Mouse (Mus musculus) frontal cortex, adult (tissue): ENCODE data around the gene Esr2.
"Not testable (repeated sequence)": the region's sequence is repeated elsewhere in the genome, so short reads cannot be mapped to it uniquely, and the experiment has no call there.

Experiments used
- ATAC-seq: cut with Nextera tagmentation; 2 replicates; pipeline ENCODE4 v1.9.2; 2017; ENCODE audit warnings: mild to moderate bottlenecking, moderate library complexity, mixed read lengths; ENCODE audit not compliant: low TSS enrichment

Esr2 gene

DNA sequence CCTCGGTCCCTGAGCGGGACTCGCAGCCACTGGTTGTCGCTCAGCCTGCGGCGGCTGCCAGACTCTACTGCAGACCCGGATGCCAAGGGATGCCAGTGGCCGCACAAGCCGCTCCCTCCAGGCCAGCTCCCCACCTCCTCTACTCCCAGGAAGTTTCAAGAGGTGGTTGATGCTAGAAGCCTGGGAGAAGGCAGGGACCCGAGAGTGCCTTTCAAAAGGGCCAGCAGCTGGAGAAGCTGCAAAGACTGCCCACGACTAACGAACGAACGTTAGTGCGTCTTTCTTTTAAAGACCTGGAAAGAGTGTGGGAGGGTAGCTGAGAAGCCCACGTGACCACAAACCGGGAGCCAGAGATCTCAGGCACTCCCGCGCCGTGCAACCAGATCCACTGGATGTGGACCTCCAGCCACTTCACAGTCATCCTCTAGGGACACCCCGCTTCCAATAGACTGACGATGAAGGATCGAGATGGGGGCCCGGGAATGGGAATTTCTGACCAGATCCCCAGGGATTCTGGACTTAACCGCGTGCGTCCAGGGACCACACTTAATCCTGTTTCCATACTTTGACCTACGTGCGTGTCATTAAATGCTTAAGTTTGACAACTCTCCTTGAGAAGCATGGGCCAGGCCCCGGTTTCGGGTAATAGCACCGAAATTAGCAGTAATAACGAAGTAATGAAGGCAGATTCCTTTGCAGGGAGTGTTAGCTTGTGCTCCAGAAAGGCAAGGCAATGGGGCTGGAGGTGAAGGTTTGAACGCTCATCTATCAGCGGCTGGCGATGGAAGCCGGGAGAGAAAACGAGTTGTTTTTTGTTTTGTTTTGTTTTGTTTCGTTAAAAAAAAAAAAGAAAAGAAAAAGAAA, at the start of gene Esr2:
Esr2 (minus strand) TSS at position 260 of the 864 bp plus-strand sequence.
- peak; percentile 67 for ATAC-seq

DNA sequence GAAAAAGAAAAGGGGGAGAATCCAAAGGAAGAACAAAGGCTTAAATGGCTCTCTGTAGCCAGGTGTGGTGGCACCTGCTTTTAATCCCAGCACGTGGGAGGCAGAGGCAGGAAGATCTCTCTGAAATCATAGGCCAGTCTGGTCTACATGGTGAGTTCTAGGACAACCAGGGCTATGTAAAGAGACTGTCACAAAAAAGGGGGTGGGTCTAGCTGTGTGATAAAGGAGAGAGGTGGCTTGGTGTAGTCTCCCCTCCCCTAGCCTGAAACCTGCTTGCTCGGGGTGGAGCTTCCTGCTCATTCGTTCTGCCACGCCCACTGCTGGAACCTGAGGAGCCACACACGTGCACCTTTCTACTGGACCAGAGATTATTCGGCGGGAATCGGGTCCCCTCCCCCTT, 45.0 kb upstream of the Esr2 start:
- not testable (repeated sequence) for ATAC-seq

DNA sequence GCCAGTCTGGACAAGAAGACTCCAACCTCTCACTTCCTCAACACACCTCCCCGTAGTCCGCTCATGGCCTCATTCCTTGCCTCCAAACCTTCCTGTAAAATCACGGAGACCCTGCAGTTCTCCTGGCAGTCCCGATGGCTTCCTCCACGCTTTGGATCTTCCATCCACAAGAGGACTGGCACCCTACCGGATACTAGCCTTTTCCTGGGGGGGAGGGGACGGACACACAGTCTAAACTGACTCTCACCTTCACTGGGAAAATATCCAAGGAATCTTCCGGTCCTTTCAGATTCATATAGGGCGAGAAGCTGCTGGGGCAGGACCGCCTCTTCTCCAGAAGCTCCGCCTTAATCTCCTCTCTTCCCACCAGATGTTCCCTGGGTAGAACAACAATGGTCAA, 39.7 kb upstream of the Esr2 start:
- ATAC-seq: no peak

DNA sequence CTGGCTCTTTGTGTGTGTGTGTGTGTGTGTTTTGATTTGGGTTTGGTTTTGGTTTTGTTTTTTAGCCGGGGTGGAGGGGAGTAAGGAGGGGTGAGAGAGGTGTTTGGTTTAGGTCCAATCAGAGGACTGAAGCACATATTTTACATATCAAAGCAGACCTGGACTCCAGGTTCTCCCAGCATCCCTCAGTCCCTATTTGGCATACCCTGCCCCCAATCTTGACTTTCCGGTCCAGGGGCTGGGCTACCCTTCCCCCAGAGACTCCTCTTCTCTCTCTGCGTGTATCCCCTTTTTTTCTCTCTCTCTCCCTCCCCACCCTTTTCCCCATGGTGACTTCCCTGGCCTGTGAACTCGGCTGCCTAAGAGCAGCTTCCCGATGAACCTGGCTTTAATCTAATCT, 38.1 kb upstream of the Esr2 start:
- no peak for ATAC-seq

DNA sequence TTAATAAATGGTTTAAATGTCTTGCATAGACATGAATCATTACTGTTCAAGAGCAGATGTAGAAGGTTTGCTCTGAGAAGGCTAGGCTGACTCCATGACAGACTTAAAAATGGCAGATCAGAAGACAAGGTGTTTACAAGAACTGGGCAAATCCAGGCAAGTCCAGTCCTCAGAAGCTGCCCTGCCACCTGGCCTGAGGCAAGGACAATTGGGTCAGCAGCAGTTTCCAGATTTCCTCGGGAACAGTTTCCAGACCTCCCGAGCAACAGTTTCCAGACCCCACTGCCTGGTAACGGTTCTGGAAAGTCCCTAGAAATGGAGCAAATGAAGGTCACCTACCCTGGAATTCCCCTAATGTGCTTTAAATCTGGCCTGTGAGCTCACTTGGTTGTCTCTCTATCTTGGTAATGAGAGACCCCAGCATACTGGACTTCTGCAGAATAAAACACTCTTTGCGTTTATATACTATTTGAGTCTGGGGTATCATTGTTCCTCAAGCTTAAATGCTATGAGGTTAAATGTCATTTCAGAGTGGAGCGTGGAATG, 32.4 kb upstream of the Esr2 start:
- no peak for ATAC-seq

DNA sequence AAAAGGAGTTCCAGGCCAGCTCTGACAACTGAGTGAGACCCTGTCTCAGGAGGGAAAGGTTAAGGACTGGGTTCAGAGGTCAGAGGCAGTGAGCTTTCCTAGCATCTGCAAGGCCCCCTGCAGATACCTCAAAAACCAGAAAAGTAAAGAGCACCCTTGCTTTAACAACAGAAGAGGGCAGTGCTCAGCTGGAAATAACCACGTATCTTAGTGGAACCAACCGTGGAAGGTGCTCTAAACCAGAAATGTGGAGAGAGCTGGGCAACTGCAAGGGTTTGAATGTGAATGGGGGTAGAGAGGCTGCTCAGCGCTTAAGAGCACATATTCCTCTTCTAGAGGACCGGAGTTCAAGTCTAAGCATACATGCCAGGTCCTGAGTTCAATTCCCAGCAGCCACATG, 23.3 kb upstream of the Esr2 start:
- ATAC-seq: no peak

DNA sequence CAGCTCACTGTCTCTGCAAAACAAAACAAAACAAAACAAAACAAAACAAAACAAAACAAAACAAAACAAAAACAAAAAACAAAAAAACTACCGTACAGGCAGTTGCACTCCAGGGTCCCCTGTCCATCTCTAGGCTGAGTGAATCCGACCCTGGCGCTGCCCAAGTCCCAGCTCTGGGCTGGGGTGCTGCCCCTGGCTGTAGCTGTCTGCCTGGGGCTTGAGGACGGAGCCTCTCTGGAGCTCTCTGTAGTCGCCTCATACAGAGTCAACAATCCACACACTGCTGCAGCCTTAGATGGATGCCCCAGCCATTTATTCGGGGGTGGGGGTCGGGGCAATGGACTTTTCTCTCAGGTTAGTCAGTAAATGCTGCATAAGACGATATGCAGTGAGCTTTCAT, 20.0 kb upstream of the Esr2 start:
- ATAC-seq: no peak

DNA sequence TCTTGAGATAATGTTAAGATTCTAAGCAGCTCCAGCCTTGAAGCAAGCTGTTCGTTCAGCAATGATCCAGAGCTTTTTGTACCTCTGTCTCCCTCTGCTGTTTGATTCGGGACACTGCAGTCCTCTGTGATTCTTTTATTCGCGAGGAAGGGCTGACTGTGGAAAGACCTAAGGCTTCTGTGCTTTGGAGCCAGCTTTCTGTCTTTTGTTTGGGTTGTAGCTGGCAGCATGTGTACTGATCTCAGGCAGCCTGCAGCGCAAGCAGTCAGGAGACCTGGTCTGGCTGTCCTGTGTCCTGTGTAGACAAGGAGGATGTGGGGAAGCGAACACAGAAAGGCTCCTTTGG, 19.6 kb upstream of the Esr2 start:
- peak; percentile 92 for ATAC-seq

DNA sequence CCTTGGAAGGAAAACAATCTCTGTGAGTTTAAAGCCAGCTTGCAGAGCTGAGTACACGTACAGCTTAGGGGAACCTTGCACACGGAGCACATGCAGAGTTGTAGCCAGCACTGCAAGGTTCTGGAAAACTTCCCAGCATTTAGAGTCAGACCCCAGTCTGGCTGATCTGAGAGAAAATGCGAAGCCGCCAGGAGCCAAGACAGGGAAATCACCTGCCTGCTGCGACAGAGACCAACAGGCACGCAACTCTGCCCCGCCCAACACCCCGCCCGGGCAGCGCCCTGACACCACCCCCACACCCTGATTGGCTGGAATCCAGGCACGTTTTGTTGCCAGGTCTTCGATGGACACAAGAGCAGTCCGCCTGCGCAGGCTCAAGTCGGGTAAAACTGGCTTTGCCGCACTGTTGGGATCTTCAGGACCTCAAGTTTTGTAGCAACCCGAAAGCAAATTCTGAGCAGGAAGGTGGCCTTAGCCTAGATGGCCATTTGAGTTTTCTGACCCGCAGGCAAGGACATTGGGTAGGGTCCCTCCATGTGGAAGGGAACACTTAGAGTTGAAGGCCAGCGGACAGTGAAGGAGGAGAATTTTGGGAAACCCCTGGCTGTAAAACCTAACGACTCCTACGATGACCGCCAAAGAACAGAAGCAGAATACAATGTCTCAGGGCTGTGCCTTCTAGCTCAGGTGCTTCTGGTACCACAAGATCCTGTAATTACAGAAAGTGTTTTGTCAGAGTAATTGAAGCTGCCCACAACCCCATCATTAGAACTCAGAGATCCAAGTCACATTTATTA, 19.1 kb upstream of the Esr2 start:
- ATAC-seq: peak; percentile 56

DNA sequence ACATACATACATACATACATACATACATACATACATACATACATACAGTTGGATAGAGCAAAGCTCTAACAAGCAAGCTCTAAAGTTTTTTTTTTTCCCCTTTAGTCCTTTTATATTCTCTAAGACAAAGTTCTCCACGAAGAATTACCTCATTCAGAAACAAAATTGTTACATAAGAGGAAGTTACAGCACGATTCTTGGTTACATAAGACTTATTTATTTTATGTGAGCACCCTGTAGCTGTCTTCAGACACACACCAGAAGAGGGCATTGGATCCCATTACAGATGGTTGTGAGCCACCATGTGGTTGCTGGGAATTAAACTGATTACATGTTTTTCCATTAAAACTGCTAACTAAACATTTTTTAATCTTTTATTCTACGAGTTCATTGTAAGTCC, 17.5 kb upstream of the Esr2 start:
- ATAC-seq: no peak

DNA sequence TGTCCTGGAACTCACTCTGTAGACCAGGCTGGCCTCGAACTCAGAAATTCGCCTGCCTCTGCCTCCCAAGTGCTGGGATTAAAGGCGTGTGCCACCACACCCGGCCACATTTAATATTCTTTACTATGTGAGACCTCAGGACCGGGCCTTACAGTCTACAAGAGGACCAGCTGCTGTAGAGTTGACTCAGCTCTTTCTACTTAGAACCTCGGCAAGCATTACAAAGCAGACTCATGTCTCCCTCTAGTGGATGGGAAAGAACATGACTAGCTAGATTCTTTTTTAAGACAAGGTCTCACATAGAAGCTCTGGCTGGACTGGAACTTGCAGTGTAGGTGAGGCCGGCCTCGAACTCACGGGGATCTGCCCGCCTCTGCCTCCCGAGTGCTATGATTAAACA, 13.9 kb upstream of the Esr2 start:
- ATAC-seq: peak; percentile 81

DNA sequence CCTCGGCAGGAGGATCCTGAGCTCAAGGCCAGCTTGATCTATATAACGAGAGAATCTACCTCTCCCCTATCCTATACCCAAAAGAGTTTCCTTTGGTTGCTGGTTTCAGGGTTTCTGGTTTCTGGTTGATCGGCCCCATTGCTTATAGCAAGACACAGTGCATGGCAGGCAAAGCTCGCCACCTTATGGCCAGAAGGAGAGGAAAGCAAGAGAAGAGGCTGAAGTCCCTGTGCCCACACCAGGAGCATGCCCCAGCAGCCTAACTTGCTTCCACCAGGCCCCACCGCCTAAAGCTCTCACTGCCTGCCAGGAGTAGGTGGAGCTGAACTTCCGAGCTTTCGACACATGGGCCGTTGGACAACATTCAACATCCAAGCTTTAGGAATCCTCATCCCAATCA, 10.8 kb upstream of the Esr2 start:
- peak; percentile 92 for ATAC-seq

DNA sequence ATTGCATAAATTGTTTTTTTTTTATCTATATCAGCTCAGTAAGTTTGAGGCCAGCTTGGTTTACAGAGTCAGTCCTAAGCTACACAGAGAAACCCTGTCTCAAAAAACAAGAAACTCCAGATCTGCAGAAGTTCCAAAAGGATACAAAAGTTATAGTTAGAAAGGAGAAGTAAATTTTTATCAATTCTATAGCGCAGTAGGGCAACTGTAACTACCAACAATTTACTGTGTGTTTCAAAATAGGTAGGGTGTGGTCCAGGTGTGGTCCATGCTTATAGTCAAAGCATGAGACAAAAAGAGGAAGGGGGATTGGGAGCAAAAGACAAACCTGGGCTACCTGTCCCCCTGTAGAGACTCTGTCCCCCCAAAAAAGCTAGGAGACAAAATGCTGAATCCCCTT, 9.4 kb upstream of the Esr2 start:
- no peak for ATAC-seq

DNA sequence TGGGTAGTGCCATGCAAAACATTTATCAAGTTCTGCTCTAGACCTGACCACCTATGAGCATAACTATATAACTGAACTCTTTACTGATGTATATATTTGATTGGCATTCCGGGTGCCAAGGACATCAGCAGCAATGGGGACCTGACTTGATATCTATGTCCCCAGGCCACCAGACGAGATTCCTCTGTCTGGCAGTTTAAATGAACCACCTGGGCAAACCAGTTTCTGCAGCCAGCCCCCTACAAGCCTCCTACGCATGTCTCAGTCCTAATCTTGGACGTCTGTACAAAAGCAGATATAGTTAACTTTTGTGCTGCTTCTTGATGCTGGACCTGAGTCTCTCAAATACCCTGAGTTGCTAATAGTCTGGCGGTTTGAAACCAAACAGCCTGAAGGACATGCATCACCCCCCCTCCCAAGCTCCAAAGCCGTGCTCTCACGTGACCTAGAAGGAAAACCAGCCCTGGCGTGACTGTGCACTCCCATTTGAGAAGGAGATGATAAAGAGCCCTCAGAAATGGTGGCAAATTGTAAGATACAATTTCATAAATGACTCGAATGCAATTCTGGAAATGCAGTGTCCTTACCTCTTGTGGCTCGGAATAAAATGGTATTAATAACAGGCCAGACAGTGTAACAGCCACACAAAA, 8.2 kb upstream of the Esr2 start:
- ATAC-seq: no peak

DNA sequence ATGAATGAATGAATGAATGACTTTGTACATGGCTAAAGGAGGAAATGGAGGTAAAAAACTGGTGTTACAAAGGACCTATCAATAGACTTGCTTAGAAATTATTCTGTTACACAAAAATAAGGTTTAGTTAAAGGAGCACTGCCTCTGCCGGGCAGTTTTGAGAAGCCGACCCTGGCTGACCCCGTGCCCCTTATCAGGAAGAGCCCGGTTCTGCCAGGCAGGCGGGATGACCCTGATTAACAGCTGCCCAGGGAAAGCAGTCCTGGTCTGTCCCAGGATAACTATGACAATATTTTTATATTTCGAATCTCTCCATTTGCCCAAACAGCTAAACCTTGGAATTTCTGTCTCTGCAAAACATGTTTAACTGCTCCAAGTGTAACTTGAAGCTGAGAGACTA, 7.2 kb upstream of the Esr2 start:
- no peak for ATAC-seq

DNA sequence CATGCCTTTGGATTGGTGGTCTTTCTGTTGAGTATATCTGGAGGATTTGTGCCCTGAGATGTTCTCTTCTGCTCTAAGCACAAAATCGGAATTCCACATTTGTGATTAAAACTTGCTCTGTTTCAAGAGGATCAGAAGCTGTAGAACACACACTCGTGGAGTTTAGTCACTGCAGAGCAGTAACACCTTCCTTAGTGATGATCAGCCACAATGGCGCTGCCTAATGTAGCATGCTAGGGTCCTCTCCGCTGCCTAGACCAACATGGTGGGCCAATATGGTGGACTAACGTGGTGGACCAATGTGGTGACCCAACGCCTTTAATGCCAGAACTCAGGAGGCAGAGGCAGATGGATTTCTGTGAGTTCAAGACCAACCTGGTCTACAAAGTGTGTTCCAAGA, 5.8 kb upstream of the Esr2 start:
- ATAC-seq: no peak

DNA sequence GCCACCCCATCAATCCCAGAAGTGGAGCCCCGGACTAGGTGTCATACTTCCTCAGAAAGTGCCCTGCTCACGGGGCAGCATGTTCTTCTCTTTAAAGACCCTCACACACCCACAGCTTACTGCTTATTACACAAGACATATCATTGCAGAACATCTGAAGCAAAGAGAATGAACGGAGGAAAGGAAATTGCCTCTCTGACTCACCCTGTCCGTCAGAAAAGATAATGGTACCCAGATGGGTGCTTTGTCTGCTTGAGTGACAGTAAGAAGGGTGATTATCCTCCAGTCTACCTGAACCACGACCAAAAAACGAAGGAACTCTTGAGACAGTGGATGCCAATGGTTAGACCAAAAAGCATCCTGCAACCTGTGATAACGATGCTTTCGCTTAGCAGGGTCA, 4.4 kb upstream of the Esr2 start:
- ATAC-seq: no peak

DNA sequence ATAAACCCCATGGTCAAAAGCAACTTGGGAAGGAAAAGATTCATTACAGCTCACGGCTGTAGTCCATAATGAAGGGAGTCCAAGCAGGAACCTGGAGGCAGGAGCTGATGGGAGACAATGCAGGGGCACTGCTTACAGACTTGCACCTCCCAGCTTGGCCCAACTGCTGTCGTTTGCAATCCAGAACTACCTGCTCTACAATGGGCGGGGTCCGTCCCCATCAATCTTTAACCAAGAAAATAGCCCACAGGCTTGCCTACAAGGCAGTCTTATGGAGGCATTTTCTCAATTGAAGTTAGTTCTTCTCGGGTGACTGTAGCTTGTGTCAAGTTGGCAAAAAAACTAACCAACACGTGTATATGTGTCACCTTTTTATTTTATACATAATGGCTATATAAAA, 3.4 kb upstream of the Esr2 start:
- ATAC-seq: no peak

DNA sequence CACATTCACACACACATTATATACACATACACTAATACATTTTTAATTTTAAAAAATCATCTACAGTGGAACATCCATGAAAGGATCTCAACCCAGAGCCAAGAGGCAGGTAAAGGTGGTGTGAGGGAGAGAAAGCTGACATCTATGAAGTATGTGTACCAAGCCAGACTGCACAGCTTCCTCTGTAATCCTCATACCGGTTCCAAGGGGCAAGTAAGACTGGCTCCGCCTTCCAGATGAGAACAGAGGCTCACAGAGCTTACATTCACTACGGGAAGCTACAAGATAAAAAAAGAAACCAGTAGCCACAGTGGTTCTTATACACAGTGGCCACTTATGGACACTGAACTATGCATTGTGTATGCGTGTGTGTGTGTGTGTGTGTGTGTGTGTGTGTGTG, 2.5 kb upstream of the Esr2 start:
- ATAC-seq: no peak

DNA sequence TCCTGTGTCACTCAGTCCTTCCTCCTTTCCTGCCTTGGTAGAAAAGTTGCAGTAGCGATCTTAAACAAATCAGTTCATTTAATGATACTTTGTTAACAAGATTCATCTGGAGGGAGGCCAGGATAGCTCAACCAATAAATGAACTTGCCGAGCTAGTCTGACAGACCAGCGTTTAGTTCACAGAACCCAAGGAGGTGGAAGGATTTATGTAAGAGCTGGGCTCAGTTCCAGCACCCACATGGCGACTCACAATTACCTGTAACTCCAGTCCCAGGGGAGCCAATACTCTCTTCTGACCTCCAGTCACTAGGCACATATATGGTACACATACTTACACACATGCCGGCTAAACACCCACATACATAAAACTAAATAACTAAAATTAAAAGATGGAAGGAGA, 2.0 kb upstream of the Esr2 start:
- ATAC-seq: no peak

DNA sequence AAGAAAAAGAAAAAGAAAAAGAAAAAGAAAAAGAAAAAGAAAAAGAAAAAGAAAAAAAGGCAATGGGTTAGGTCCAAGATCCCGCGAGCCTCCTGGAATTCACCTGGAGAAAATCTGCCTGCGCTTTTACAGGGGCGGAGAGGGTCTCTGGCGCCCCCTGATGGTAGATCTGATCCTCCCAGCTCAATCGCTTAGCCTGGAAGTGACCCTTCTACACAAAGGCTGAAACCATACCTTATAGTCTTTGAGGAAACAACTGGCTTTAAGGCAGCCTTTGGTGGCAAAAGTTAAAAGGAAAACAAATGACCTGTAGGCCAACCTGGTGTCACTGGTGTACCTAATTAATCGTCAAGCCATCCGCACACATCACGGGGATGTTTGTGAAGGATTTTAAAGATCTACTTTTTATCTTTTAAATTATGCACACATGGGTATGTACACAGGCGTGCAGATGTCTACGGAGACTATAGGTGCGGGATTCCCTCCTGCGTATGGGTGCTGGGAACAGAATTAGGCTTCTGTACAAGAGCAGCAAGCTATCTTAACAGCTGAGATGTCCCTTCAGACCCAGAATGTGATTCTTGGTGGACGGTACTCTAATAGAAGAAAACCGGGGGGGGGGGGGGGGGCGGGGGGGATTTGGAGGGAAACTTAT, 932 bp upstream of the Esr2 start:
- ATAC-seq: peak; percentile 55; the same call in 1 of the 2 replicates

DNA sequence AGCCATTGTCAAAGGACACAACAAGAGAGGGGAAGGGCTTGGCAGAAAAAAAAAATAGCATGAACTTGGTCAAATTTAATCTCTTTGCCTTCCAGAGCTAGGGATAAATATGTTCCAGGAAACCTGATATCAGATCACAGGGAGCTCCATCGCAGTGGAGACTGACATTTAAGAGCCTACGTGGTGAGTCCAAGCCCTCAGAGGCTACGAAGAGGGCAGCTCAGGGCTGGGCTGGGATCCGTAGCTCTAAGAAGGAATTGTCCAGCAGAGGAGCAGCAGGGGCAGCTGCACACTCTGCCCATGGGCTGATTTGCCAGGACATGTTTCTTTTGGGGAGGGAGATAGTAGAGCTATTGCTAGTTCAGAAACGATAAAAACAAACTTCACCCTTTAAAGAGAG, 11.4 kb downstream of the Esr2 start:
- no peak for ATAC-seq
